Mouse (Mus musculus): ENCODE data around the gene Sc5d. TPM values are rescaled to one million over a fixed set of nuclear protein-coding genes. Genes with fewer than 3 reads are reported as not detected.

Gene Sc5d
- total RNA-seq, 2 experiments from 2014 or later: 20.4 to 21.5 TPM

DNA sequence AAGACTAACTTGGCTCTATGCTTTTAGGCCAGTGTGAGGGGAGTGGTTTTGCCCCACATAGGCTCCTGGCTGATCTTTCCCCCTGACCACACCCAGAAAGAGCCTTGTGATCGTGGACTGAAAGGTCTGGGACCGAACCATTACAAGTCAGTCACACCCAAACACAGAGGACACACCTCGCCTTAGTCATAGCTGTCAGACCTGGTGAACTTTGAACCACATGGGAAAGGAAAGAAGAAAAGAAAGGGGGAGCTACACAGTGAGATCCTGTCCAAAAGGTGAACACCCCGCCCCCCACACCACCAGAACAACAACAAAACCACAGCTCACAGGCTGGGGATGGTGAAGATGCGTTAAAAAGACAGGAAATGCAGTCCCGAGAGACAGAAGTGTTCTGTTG is 14.9 kb downstream of the Sc5d start:
- no peak for DNase-seq

GRCm38 (mm10) chr9:42246688-42247087 is 17.4 kb downstream of the Sc5d start:
- DNase-seq: no peak

DNA sequence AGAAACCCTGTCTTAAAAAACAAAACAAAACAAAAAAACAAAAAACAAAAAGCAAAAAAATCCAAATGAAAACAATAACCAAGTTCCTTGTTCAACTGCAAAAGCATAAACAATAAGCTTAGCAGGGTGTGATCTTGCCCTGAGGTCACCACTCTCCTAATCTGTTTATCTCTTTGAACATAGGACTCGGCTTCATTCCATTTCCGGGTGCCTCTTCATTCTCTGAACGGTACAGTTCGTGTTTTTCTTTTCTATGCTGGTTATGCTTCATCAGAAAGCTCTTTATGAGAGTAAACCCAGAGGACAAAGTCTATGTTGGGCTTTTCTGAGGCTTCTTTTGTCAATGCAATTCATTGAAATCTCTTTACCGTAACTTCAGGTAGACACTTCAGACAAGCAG is 19.9 kb downstream of the Sc5d start:
- DNase-seq: no peak

GRCm38 (mm10) chr9:42241021-42241420 is 23.0 kb downstream of the Sc5d start:
- DNase-seq: no peak

- peak; percentile 59 for DNase-seq
These were observed 23.5 kb downstream of the Sc5d start for GRCm38 (mm10) chr9:42240583-42240992.

GRCm38 (mm10) chr9:42238827-42239226 is 25.2 kb downstream of the Sc5d start:
- DNase-seq: no peak

DNA sequence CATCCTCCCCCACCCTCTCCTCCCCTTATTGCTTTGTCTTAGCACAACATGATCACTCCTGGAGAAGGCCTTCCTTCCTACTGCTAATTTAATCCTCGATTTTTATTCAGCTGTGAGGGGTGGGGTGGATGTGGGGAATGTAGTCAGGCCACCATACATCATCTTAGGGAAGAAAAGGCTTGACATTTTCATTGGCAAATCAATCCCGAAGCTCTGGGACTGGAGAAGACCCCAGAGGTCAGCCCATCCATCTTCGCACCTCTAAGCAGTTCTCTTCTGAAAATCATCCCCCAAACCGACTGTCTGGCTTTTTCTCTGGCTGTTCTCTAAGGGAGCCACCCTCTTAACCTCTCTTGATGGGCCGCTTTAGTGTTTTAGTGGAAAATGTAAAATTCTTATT is 32.9 kb downstream of the Sc5d start:
- no peak for DNase-seq

DNA sequence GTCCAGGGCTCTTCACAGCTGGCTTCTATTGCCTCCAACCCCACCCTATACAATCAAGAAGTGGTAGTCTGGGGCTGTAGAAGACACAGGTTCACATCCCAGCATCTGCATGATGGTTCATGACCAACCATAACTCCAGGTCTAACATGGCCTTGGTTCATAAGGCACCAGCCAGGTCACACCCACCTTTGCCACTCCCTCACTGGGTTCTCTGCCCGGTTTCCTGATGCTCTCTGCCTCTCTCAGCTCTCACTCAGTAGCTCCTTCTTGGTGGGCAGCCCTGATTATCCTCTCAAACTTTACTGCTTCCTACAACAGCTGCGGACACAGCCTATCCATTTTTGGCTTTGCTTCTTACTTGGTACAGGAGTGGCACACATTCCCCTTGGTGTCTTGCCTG is 33.7 kb downstream of the Sc5d start:
- no peak for DNase-seq

DNA sequence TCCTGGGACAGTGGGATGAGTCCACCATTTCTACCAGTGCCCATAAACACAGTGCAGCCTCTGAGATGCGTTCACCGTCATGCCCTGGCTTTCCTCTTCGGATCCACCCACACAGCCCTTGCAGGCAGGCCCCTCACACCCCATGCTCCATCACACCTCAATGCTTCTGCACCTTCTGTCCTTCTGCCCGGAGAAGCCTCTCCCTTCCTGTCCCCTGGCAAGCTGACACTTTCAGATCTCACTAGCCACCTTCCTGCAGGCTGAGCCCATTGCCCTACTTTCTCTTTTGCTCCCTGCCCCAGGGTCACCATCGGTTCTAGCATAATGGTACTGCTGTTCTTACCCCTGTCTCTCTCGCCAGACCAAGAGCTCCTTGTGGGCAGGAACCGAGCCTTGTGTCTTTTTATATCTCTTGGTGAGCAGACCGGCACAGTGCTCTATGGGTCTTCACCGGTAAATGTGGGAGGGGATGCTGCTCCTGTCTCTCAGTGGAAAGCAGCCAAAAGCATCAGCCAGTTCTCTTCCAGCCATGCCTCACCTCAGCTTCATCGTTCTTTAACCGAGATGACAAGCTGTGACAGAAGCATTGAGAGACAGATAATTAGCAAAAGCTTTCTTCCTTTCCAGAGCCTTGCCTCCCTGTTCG is 34.5 kb downstream of the Sc5d start:
- no peak for DNase-seq

DNA sequence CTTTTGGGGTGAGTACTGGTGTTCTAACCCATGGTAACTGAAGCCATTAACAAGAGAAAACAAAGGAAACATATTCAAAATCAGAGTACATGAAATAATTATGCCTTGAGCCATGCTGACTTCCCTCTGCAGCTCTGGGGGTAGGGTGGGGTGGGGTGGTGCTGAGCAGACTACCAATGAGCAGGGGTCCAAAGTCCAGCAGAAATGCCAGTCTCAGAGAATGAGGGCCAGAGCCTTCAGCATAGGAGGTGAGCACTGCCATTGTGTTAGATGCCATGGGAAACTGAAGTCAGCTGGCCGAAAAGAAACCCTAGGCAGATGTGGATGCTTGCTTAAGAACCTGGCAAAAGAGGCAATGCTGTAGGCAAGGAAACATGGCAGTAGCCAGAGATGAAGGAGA is 36.3 kb downstream of the Sc5d start:
- DNase-seq: no peak

- no peak for DNase-seq
These were observed 44.9 kb downstream of the Sc5d start for GRCm38 (mm10) chr9:42219001-42219660.

DNA sequence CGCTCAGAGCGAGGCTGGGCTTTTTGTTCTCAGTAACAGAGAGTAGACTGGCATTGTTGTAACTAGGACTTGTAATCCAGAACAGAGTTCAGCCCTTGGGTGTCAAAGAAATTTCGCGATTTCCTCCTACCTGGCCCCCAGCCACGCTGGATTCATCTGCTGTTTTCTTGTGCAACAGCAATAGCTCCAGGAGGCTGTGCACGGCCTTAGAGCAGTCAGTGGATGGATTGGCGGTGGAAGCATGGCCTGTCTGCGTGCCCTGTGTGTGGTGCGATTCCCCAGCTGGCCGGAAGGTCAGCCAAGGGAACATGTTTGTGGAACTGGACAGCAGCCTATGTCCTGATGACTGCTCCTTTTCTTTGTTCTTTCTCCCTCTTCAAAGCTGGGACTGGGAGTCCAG is 46.4 kb downstream of the Sc5d start:
- peak; percentile 64 for DNase-seq

DNA sequence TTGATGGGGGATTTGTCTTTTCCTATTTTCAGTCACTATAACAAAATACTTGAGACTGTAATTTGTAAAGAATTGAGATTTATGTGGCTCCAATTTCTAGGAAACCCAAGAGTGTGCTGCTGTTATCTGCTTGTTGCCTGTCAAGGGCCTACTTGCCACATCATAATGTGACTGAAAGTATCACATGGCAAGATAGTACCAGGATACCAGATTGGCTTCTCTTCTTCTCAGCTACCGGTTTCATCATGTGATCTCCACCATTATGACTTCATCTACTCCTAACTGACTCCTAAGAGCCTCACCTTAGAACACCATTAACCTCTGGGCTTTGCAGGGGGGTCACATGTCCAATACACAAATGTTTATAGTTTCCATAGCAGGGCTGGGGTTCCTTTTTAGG is 49.9 kb downstream of the Sc5d start:
- DNase-seq: no peak

- no peak for DNase-seq
These were observed 50.9 kb downstream of the Sc5d start for GRCm38 (mm10) chr9:42213142-42213541.

DNA sequence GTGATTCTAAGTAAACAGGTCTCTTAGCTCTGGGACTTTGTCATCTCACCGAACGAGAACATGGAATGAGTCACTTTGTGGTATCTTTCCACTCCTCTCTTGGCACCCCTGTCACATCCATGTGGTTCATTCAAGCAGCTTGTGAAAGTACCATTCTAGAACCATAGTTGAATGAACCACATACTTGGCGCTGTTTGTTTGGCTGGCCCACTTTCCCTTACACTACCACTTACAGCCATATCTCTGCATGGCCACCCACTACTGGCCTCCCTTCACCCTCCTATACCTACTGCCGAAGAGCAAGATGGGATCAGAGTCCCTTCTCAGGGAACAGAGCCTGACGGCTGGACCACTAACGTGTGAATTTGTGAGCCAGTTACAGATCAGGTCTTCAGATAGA is 54.4 kb downstream of the Sc5d start:
- DNase-seq: no peak

DNA sequence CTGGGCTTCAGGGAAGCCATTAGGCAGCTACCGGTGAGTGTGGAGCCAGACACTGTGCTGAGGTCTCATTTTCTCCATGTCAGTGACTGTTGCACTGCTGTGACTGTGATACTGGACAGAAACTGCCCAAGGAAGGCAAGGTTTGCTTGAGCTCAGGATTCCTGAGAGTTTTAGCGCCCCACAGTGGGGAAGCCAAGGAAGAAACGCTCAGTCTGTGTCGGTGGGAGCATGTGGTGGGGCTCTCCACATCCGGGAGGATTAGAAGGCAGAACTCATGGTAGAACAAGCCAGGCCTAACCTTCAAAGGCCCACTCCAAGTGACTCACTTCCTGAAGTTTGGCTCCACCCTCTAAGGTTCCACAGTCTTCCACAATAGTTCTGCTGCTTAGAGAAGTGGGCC is 55.6 kb downstream of the Sc5d start:
- DNase-seq: peak; percentile 74

- DNase-seq: no peak
These were observed 57.3 kb downstream of the Sc5d start for GRCm38 (mm10) chr9:42206750-42207149.

GRCm38 (mm10) chr9:42202271-42202670 is 61.8 kb downstream of the Sc5d start:
- DNase-seq: no peak

Other genes with a start within 250 kb of the Sc5d start
- gene Sorl1, start 140.0 kb downstream of the Sc5d start, total RNA-seq (2021): 1 to 10 TPM; 5.1 to 5.3 TPM
- under 1 TPM; 0.19 to 0.23 TPM for gene Tecta, start 135.7 kb upstream of the Sc5d start, total RNA-seq (2021)
- 10 to 100 TPM; 18.1 to 19.8 TPM for gene Tbcel, start 243.6 kb upstream of the Sc5d start, total RNA-seq (2021)